Mouse (Mus musculus) gastrocnemius, adult 18-20 months (tissue): ENCODE results near the gene Grid2ip. TPM values are rescaled to one million over a fixed set of nuclear protein-coding genes. Genes with fewer than 3 reads are reported as not detected.

Source experiments
- DNase-seq: peaks from one replicate; pipeline ENCODE4 v3.0.0; 2021; ENCODE audit warnings: low spot score
- long read RNA-seq, 2 experiments: library from polyadenylated mRNA; stranded (forward); transcript quantifications; one replicate each; pipeline ENCODE4 v2.0.0; 2021
- total RNA-seq, 2 experiments: library from RNA; stranded (reverse); gene quantifications; 2 replicates each; pipeline ENCODE4 v1.2.3; 2021

The Grid2ip gene
- not detected for total RNA-seq
- long read RNA-seq, experiment 1 = 0 reads
- long read RNA-seq, experiment 2 = 0 reads

GRCm38 (mm10) chr5:143356686-143357388, at the start of gene Grid2ip:
Grid2ip (plus strand) TSS chr5:143357338.
- DNase-seq = no peak

- no peak for DNase-seq
Observed at GRCm38 (mm10) chr5:143308825-143309224, 48.3 kb upstream of the Grid2ip start.

GRCm38 (mm10) chr5:143309916-143310315, 47.2 kb upstream of the Grid2ip start:
- DNase-seq = no peak

- peak; percentile 72 for DNase-seq
Observed at GRCm38 (mm10) chr5:143311886-143312285, 45.3 kb upstream of the Grid2ip start.

- DNase-seq = no peak
Observed at GRCm38 (mm10) chr5:143314183-143314729, 42.9 kb upstream of the Grid2ip start.

GRCm38 (mm10) chr5:143314730-143315513, 42.2 kb upstream of the Grid2ip start, which contains the start of gene E130309D02Rik:
E130309D02Rik (minus strand) TSS chr5:143315360.
- peak; percentile 82 for DNase-seq

- no peak for DNase-seq
Observed at GRCm38 (mm10) chr5:143315514-143315888, 41.6 kb upstream of the Grid2ip start.

- no peak for DNase-seq
Observed at GRCm38 (mm10) chr5:143316605-143317287, 40.4 kb upstream of the Grid2ip start.

GRCm38 (mm10) chr5:143317288-143317610, 39.9 kb upstream of the Grid2ip start:
- DNase-seq = no peak

- peak; percentile 90 for DNase-seq
Observed at GRCm38 (mm10) chr5:143328690-143329495, 28.2 kb upstream of the Grid2ip start, which contains the start of gene Zdhhc4. Zdhhc4 (minus strand) TSS chr5:143329256.

GRCm38 (mm10) chr5:143333872-143334271, 23.3 kb upstream of the Grid2ip start:
- DNase-seq = peak; percentile 65

- DNase-seq = no peak
Observed at GRCm38 (mm10) chr5:143334418-143335088, 22.6 kb upstream of the Grid2ip start.

- no peak for DNase-seq
Observed at GRCm38 (mm10) chr5:143335089-143335460, 22.1 kb upstream of the Grid2ip start.

- DNase-seq = no peak
Observed at GRCm38 (mm10) chr5:143336559-143336958, 20.6 kb upstream of the Grid2ip start.

GRCm38 (mm10) chr5:143339603-143340002, 17.5 kb upstream of the Grid2ip start:
- DNase-seq = no peak

- no peak for DNase-seq
Observed at GRCm38 (mm10) chr5:143346367-143346766, 10.8 kb upstream of the Grid2ip start.

GRCm38 (mm10) chr5:143356017-143356416, 1.1 kb upstream of the Grid2ip start:
- DNase-seq = no peak

GRCm38 (mm10) chr5:143357564-143357963, 426 bp downstream of the Grid2ip start:
- DNase-seq = no peak

- no peak for DNase-seq
Observed at GRCm38 (mm10) chr5:143359263-143359662, 2.1 kb downstream of the Grid2ip start.

GRCm38 (mm10) chr5:143360000-143360399, 2.9 kb downstream of the Grid2ip start:
- no peak for DNase-seq
